Mouse (Mus musculus): ENCODE measurements at regions not wholly inside any gene's neighbourhood (a gene's known extent, or its start where the extent isn't known, plus 50 kb on each side); places are given as distances from the start of the nearest gene placed in this dataset.

GRCm38 (mm10) chr7:130037573-130037925 lies 445.9 kb downstream of the Wdr11 start:
- 36% methylated on average over 4 of the region's 4 CpGs for WGBS
- Histone ChIP-seq H3K4me3 (replicated peaks; ENCODE audit: insufficient read depth, low read depth, low read length) (no peak overlapping the region), H3K27ac (ENCODE audit: insufficient read depth, low read length) (no peak overlapping the region), H3K4me1 (ENCODE audit: control insufficient read depth, insufficient read depth, low read length) (no peaks in the 10 kb centered on the region), H3K27me3 (ENCODE audit: control insufficient read depth, insufficient read depth, low read length) (no peaks in the 10 kb centered on the region)
- TF ChIP-seq POLR2A (IDR thresholded peaks at IDR 0.05; ENCODE audit: borderline replicate concordance, insufficient read depth, low read length) (no peak), CTCF (IDR thresholded peaks at IDR 0.05; ENCODE audit: borderline replicate concordance, insufficient read depth, low read depth, low read length) (no peak)
- DNase-seq, result no peak

GRCm38 (mm10) chr7:130040596-130040995 lies 448.9 kb downstream of the Wdr11 start:
- H3K4me1 ChIP-seq (ENCODE audit: control insufficient read depth, insufficient read depth, low read length), result no peaks in the 10 kb centered on the region
- no peak overlapping the region for H3K27ac ChIP-seq (ENCODE audit: insufficient read depth, low read length)
- TF ChIP-seq POLR2A (IDR thresholded peaks at IDR 0.05; ENCODE audit: borderline replicate concordance, insufficient read depth, low read length) (no peak), CTCF (IDR thresholded peaks at IDR 0.05; ENCODE audit: borderline replicate concordance, insufficient read depth, low read depth, low read length) (no peak)
- DNase-seq, result no peak
- no peaks in the 10 kb centered on the region for H3K27me3 ChIP-seq (ENCODE audit: control insufficient read depth, insufficient read depth, low read length)
- H3K4me3 ChIP-seq (replicated peaks; ENCODE audit: insufficient read depth, low read depth, low read length), result no peak overlapping the region
- 87% methylated on average over 8 of the region's 8 CpGs for WGBS

GRCm38 (mm10) chr7:130041402-130041965 lies 449.8 kb downstream of the Wdr11 start:
- Histone ChIP-seq H3K27me3 (ENCODE audit: control insufficient read depth, insufficient read depth, low read length) (no peaks in the 10 kb centered on the region), H3K27ac (ENCODE audit: insufficient read depth, low read length) (no peak overlapping the region), H3K4me1 (ENCODE audit: control insufficient read depth, insufficient read depth, low read length) (no peaks in the 10 kb centered on the region), H3K4me3 (replicated peaks; ENCODE audit: insufficient read depth, low read depth, low read length) (no peak overlapping the region)
- DNase-seq, result no peak
- 83% methylated on average over 11 of the region's 11 CpGs for WGBS
- TF ChIP-seq POLR2A (IDR thresholded peaks at IDR 0.05; ENCODE audit: borderline replicate concordance, insufficient read depth, low read length) (no peak), CTCF (IDR thresholded peaks at IDR 0.05; ENCODE audit: borderline replicate concordance, insufficient read depth, low read depth, low read length) (no peak)

GRCm38 (mm10) chr7:130042296-130042910 lies 450.7 kb downstream of the Wdr11 start:
- Histone ChIP-seq H3K4me3 (replicated peaks; ENCODE audit: insufficient read depth, low read depth, low read length) (no peak overlapping the region), H3K27me3 (ENCODE audit: control insufficient read depth, insufficient read depth, low read length) (no peaks in the 10 kb centered on the region), H3K4me1 (ENCODE audit: control insufficient read depth, insufficient read depth, low read length) (no peaks in the 10 kb centered on the region), H3K27ac (ENCODE audit: insufficient read depth, low read length) (no peak overlapping the region)
- 66% methylated on average over 5 of the region's 5 CpGs for WGBS
- TF ChIP-seq CTCF (IDR thresholded peaks at IDR 0.05; ENCODE audit: borderline replicate concordance, insufficient read depth, low read depth, low read length) (no peak), POLR2A (IDR thresholded peaks at IDR 0.05; ENCODE audit: borderline replicate concordance, insufficient read depth, low read length) (no peak)
- no peak for DNase-seq

GRCm38 (mm10) chr7:130043397-130044234 lies 452.0 kb downstream of the Wdr11 start:
- TF ChIP-seq POLR2A (IDR thresholded peaks at IDR 0.05; ENCODE audit: borderline replicate concordance, insufficient read depth, low read length), result no peak
- no peak for TF ChIP-seq CTCF (IDR thresholded peaks at IDR 0.05; ENCODE audit: borderline replicate concordance, insufficient read depth, low read depth, low read length)
- 59% methylated on average over 21 of the region's 21 CpGs for WGBS
- no peaks in the 10 kb centered on the region for H3K4me1 ChIP-seq (ENCODE audit: control insufficient read depth, insufficient read depth, low read length)
- no peak for DNase-seq
- no peaks in the 10 kb centered on the region; the same call in 1 of the 2 replicates for H3K27me3 ChIP-seq (ENCODE audit: control insufficient read depth, insufficient read depth, low read length)
- H3K27ac ChIP-seq (ENCODE audit: insufficient read depth, low read length), result no peak overlapping the region
- no peak overlapping the region for H3K4me3 ChIP-seq (replicated peaks; ENCODE audit: insufficient read depth, low read depth, low read length)

- H3K4me3 ChIP-seq (replicated peaks; ENCODE audit: insufficient read depth, low read depth, low read length), result no peak overlapping the region
- H3K4me1 ChIP-seq (ENCODE audit: control insufficient read depth, insufficient read depth, low read length), result no peaks in the 10 kb centered on the region
- whole genome bisulfite sequencing, result 91% methylated on average over 6 of the region's 6 CpGs
- TF ChIP-seq CTCF (IDR thresholded peaks at IDR 0.05; ENCODE audit: borderline replicate concordance, insufficient read depth, low read depth, low read length), result no peak
- no peak for TF ChIP-seq POLR2A (IDR thresholded peaks at IDR 0.05; ENCODE audit: borderline replicate concordance, insufficient read depth, low read length)
- no peak overlapping the region for H3K27ac ChIP-seq (ENCODE audit: insufficient read depth, low read length)
- H3K27me3 ChIP-seq (ENCODE audit: control insufficient read depth, insufficient read depth, low read length), result no peaks in the 10 kb centered on the region; the same call in 1 of the 2 replicates
- no peak for DNase-seq
These were observed 452.5 kb downstream of the Wdr11 start for GRCm38 (mm10) chr7:130044235-130044553.

- H3K27ac ChIP-seq (ENCODE audit: insufficient read depth, low read length), result no peak overlapping the region
- TF ChIP-seq POLR2A (IDR thresholded peaks at IDR 0.05; ENCODE audit: borderline replicate concordance, insufficient read depth, low read length) (no peak), CTCF (IDR thresholded peaks at IDR 0.05; ENCODE audit: borderline replicate concordance, insufficient read depth, low read depth, low read length) (no peak)
- no peaks in the 10 kb centered on the region; the same call in 1 of the 2 replicates for H3K27me3 ChIP-seq (ENCODE audit: control insufficient read depth, insufficient read depth, low read length)
- H3K4me1 ChIP-seq (ENCODE audit: control insufficient read depth, insufficient read depth, low read length), result no peaks in the 10 kb centered on the region
- no peak for DNase-seq
- WGBS, result 87% methylated on average over 6 of the region's 6 CpGs
- H3K4me3 ChIP-seq (replicated peaks; ENCODE audit: insufficient read depth, low read depth, low read length), result no peak overlapping the region
These were observed 452.9 kb downstream of the Wdr11 start for GRCm38 (mm10) chr7:130044581-130044980.
